Mouse (Mus musculus) liver, embryonic 12.5 days (tissue): ENCODE results near the gene Adgrv1. TPM values are rescaled to one million over a fixed set of nuclear protein-coding genes. Genes with fewer than 3 reads are reported as not detected.

Experiments used
- microRNA-seq: library from miRNA; unstranded; fragments of <30 nt; microRNA quantifications from one replicate; pipeline ENCODE4, GENCODE M21; 2017
- polyA plus RNA-seq: library from polyadenylated mRNA; unstranded; fragments of >200 nt; fragmentation: Nextera tagmentation; extraction: Ambion mirVana; gene quantifications from 2 replicates; pipeline ENCODE4 v1.2.1, GENCODE M21; 2016

Gene Adgrv1
- polyA plus RNA-seq, 1 experiment from 2014 or later, result 0.30 TPM

Small RNA genes lying within 50 kb of the gene (microRNA-seq; reads per million reads assigned to microRNA genes)
- gene Gm25241, result not detected

Other genes with a start within 250 kb of the Adgrv1 start
- 17.7 and 19.5 TPM in 2 replicates for gene Lysmd3, start 24.5 kb upstream of the Adgrv1 start, polyA plus RNA-seq
- gene Polr3g, start 77.9 kb upstream of the Adgrv1 start, polyA plus RNA-seq, result 16.9 and 19.1 TPM in 2 replicates
- gene Mblac2, start 78.2 kb upstream of the Adgrv1 start, polyA plus RNA-seq, result 2.8 and 3.0 TPM in 2 replicates
- 156 and 159 TPM in 2 replicates for gene Cetn3, start 149.9 kb upstream of the Adgrv1 start, polyA plus RNA-seq